Mouse (Mus musculus) neural tube, embryonic 11.5 days (tissue): ENCODE measurements around the gene Ascc1. TPM values are rescaled to one million over a fixed set of nuclear protein-coding genes. Genes with fewer than 3 reads are reported as not detected.

Source experiments
- ATAC-seq: fragments of 200-750 bp; cut with Nextera tagmentation; 2 replicates; pipeline ENCODE4 v1.8.0; 2017; ENCODE audit warnings: moderate number of reproducible peaks, mild to moderate bottlenecking, moderate TSS enrichment, moderate library complexity; ENCODE audit not compliant: insufficient read depth, low FRiP score, low TSS enrichment
- DNase-seq: peaks from one replicate; pipeline ENCODE4 v3.0.0-alpha.2; 2015; ENCODE audit warnings: low spot score
- H3K27ac ChIP-seq: fragments of 300-500 bp; sonication (generic); 2 replicates; pipeline ENCODE4 v1.5.1; 2014; ENCODE audit warnings: low read depth, mild to moderate bottlenecking, low read length
- H3K27me3 ChIP-seq: fragments of 300-500 bp; sonication (generic); 2 replicates; pipeline ENCODE4 v1.6.1; 2014; ENCODE audit warnings: mild to moderate bottlenecking, low read length, mixed read lengths; ENCODE audit not compliant: control insufficient read depth, insufficient read depth
- H3K36me3 ChIP-seq: fragments of 300-500 bp; sonication (generic); 2 replicates; pipeline ENCODE4 v1.6.1; 2014; ENCODE audit warnings: mild to moderate bottlenecking, low read length, moderate library complexity, mixed read lengths; ENCODE audit not compliant: control insufficient read depth, insufficient read depth
- H3K4me1 ChIP-seq: fragments of 300-500 bp; sonication (generic); 2 replicates; pipeline ENCODE4 v1.6.1; 2014; ENCODE audit warnings: low read length, mixed read lengths; ENCODE audit not compliant: control insufficient read depth, insufficient read depth
- H3K4me2 ChIP-seq: fragments of 300-500 bp; sonication (generic); 2 replicates; pipeline ENCODE4 v1.6.1; 2014; ENCODE audit warnings: low read depth, mild to moderate bottlenecking, moderate library complexity
- H3K4me3 ChIP-seq: fragments of 300-500 bp; sonication (generic); 2 replicates; pipeline ENCODE4 v1.5.1; 2014; ENCODE audit warnings: low read depth, low read length
- H3K9ac ChIP-seq: fragments of 300-500 bp; sonication (generic); 2 replicates; pipeline ENCODE4 v1.6.1; 2014; ENCODE audit warnings: mild to moderate bottlenecking, low read length
- H3K9me3 ChIP-seq: fragments of 300-500 bp; sonication (generic); 2 replicates; pipeline ENCODE4 v1.6.1; 2016; ENCODE audit warnings: low read length; ENCODE audit not compliant: control insufficient read depth
- WGBS: fragments of 180-500 bp; shearing (Covaris S2); extraction: QIAGEN DNeasy Blood & Tissue Kit; methylation state at CpG from one replicate; pipeline ENCODE4 v1.1.7; 2014; 5-methylcytosine and 5-hydroxymethylcytosine counted together
- polyA plus RNA-seq: library from polyadenylated mRNA; unstranded; fragments of >200 nt; fragmentation: Nextera tagmentation; extraction: Ambion mirVana; gene quantifications from 2 replicates; pipeline ENCODE4 v1.2.1, GENCODE M21; 2014

The Ascc1 gene
- polyA plus RNA-seq, 1 experiment from 2014 or later = 34.9 TPM

- Histone ChIP-seq H3K36me3 (no peaks in the 10 kb centered on the region), H3K9ac (no peak overlapping the region), H3K27me3 (no peaks in the 10 kb centered on the region), H3K4me1 (peaks cover 15% of the 10 kb centered on the region), H3K27ac (no peak overlapping the region), H3K4me2 (no peak overlapping the region), H3K4me3 (no peak overlapping the region), H3K9me3 (no peaks in the 10 kb centered on the region)
- 83% methylated on average over 6 of the region's 6 CpGs for WGBS
- DNase-seq (no peak), ATAC-seq (no peak)
Measured at GRCm38 (mm10) chr10:59972999-59973398, 29.6 kb upstream of the Ascc1 start.

GRCm38 (mm10) chr10:59973400-59973799 is 29.2 kb upstream of the Ascc1 start:
- Histone ChIP-seq H3K27me3 (no peaks in the 10 kb centered on the region), H3K4me2 (no peak overlapping the region), H3K36me3 (no peaks in the 10 kb centered on the region), H3K9ac (no peak overlapping the region), H3K4me3 (no peak overlapping the region), H3K9me3 (no peaks in the 10 kb centered on the region), H3K27ac (no peak overlapping the region), H3K4me1 (peaks cover 15% of the 10 kb centered on the region)
- no peak for DNase-seq
- ATAC-seq = no peak
- WGBS = 80% methylated on average over 4 of the region's 4 CpGs

DNA sequence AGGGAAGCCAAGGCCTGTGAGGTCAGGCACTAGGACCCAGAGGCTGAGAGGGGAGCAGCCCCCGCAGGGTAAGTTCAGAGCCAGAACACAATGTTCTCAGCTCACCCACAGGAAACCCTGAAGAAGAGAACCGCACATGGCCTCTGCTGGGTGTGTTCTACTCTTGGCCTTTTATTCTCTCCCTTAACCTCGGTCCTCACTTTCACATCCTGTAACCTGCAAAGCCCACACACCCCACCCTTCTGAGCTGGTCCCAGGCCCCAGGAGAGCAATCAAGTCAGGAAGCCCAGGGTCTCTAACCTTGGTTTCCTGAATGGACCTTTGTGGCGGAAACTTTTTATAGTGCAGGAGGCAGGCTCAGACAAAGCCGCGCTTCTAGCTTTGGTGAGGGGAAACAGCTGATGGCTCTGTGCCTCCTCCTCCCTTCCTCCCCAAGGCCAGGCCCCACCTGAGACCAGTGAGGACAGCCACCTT is 28.4 kb upstream of the Ascc1 start:
- Histone ChIP-seq H3K4me2 (no peak overlapping the region), H3K9ac (0 out of 2 replicates have a peak overlapping the region, but pooled peaks have one; percentile 23), H3K4me3 (no peak overlapping the region), H3K27ac (0 out of 2 replicates have a peak overlapping the region, but pooled peaks have one; percentile 9), H3K4me1 (peaks cover 18% of the 10 kb centered on the region), H3K27me3 (no peaks in the 10 kb centered on the region), H3K36me3 (no peaks in the 10 kb centered on the region), H3K9me3 (no peaks in the 10 kb centered on the region)
- DNase-seq = no peak
- 11% methylated on average over 6 of the region's 6 CpGs for WGBS
- ATAC-seq = no peak

DNA sequence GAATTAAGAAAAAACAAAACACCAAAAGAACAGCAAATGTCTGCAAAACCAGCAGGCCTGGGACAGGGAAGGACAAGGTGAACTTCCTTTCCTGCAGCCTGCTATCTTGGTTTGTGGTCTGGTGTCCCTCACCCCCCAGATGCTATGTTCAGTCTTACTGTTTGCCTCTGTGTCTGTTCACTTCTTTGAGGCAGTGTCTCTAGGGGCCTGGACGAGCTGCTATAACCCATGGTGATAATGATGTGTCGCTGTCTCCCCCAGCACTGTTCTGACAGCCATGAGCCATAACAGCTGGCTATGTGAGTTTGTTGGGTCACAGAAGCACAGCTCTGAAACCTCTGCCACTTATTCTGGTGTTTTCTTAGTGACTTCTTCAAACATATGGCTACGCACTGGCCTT is 27.8 kb upstream of the Ascc1 start:
- H3K4me1 ChIP-seq = peaks cover 18% of the 10 kb centered on the region
- no peak overlapping the region for H3K4me2 ChIP-seq
- no peaks in the 10 kb centered on the region for H3K9me3 ChIP-seq
- DNase-seq (no peak), ATAC-seq (no peak)
- no peaks in the 10 kb centered on the region for H3K27me3 ChIP-seq
- WGBS = 63% methylated on average over 3 of the region's 3 CpGs
- no peaks in the 10 kb centered on the region for H3K36me3 ChIP-seq
- H3K4me3 ChIP-seq = no peak overlapping the region
- 0 out of 2 replicates have a peak overlapping the region, but pooled peaks have one; percentile 9 for H3K27ac ChIP-seq
- H3K9ac ChIP-seq = no peak overlapping the region

DNA sequence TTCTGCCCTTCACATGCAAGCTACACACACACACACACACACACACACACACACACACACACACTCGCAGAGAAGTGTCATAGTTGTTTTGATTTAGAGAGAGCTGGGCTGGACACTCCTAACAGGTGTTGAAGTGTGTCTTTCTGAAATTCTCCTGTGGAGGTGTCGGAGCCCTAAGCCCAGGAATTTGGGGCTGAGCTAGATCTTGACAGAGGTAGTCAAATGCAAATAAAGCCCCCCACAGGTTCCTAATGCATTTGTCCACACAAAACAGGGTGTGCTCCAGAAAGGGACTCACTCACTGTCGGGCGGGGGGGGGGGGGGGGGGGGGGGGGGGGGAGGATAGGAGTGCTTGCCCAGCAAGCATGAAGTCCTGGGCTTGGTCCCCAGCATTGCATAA is 25.5 kb upstream of the Ascc1 start:
- H3K4me1 ChIP-seq = peaks cover 11% of the 10 kb centered on the region
- no peak overlapping the region for H3K4me3 ChIP-seq
- no peaks in the 10 kb centered on the region for H3K36me3 ChIP-seq
- no peak overlapping the region for H3K4me2 ChIP-seq
- no peaks in the 10 kb centered on the region for H3K27me3 ChIP-seq
- H3K9me3 ChIP-seq = no peaks in the 10 kb centered on the region
- H3K27ac ChIP-seq = no peak overlapping the region
- DNase-seq (no peak), ATAC-seq (no peak)
- 36% methylated on average over 2 of the region's 4 CpGs for WGBS
- H3K9ac ChIP-seq = no peak overlapping the region

GRCm38 (mm10) chr10:59977715-59978343 is 24.8 kb upstream of the Ascc1 start:
- H3K4me3 ChIP-seq = no peak overlapping the region
- no peaks in the 10 kb centered on the region for H3K9me3 ChIP-seq
- H3K36me3 ChIP-seq = no peaks in the 10 kb centered on the region
- no peak overlapping the region for H3K27ac ChIP-seq
- DNase-seq (no peak), ATAC-seq (no peak)
- WGBS = 91% methylated on average over 5 of the region's 5 CpGs
- H3K27me3 ChIP-seq = no peaks in the 10 kb centered on the region
- H3K4me1 ChIP-seq = peaks cover 11% of the 10 kb centered on the region
- no peak overlapping the region for H3K4me2 ChIP-seq
- no peak overlapping the region for H3K9ac ChIP-seq

DNA sequence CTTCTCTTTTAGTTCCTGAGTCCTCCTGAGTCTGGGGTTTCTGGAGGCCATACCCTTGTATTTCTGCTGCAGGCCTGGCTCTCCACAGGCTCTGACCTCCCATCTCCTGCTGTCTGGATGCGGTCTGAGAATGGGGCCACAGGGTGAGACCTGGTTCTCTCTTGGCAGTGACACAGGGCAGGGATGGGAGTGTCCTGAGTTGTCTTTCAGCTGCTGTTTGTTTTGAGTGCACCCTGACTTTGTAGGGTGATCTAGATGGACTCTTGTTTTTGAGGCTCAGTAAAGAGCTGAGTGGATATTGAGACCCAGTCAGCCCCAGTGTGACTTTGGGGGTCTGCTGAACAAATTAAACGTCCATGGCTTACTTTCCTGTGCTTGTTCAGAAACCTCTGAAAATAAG is 24.2 kb upstream of the Ascc1 start:
- no peak overlapping the region for H3K4me3 ChIP-seq
- H3K4me1 ChIP-seq = peaks cover 11% of the 10 kb centered on the region
- no peak for ATAC-seq
- H3K27me3 ChIP-seq = no peaks in the 10 kb centered on the region
- H3K9ac ChIP-seq = no peak overlapping the region
- H3K9me3 ChIP-seq = no peaks in the 10 kb centered on the region
- no peak overlapping the region for H3K27ac ChIP-seq
- H3K36me3 ChIP-seq = no peaks in the 10 kb centered on the region
- no peak for DNase-seq
- H3K4me2 ChIP-seq = no peak overlapping the region
- WGBS = 84% methylated on average over 2 of the region's 2 CpGs

GRCm38 (mm10) chr10:59978873-59979743 is 23.5 kb upstream of the Ascc1 start:
- ATAC-seq = no peak
- 69% methylated on average over 11 of the region's 11 CpGs for WGBS

More at GRCm38 (mm10) chr10:59978873-59979743, 23.5 kb upstream of the Ascc1 start:
- no peaks in the 10 kb centered on the region for H3K36me3 ChIP-seq
- peaks cover 11% of the 10 kb centered on the region for H3K4me1 ChIP-seq
- H3K27ac ChIP-seq = no peak overlapping the region
- H3K4me2 ChIP-seq = no peak overlapping the region
- no peak overlapping the region for H3K9ac ChIP-seq
- H3K27me3 ChIP-seq = no peaks in the 10 kb centered on the region
- no peak overlapping the region for H3K4me3 ChIP-seq
- H3K9me3 ChIP-seq = no peaks in the 10 kb centered on the region
- DNase-seq = no peak
